Mouse (Mus musculus): ENCODE data around the gene Plekhg3. TPM values are rescaled to one million over a fixed set of nuclear protein-coding genes. Genes with fewer than 3 reads are reported as not detected.

The Plekhg3 gene
- total RNA-seq (2023) = 100 to 1,000 TPM; 109 to 113 TPM

DNA sequence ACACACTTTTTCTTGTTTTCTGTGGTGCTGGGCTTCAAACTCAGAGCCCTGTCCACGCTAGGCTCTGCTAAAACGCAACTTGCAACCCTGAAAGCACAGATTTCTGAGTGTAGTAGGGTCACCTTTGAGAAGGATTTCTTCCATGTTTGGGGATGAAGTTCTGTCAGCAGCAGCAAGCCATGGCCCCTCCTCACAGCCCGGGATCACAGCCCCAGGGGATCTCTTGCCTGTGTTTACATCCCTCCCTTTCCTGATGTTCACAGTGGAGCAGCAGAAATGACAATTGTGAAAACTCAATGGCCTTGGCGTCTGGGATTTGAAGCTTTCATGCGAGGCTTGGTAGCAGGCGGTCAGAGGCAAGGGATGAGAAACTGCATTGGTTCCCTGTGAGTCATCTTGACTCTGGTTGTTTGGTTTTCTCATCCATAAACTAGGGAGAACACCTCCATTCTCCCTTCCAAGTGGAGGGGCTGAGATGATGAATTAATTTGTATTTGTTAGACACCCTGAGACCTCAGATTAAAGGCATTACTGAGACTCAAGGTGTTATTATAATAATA, at the start of gene Plekhg3:
Plekhg3 (plus strand) TSS at position 312 of the 560 bp plus-strand sequence.

Other genes with a start within 250 kb of the Plekhg3 start
- under 1 TPM; 0.24 to 0.47 TPM for gene Akap5, start 206.0 kb upstream of the Plekhg3 start, total RNA-seq (2023)
- 1 to 10 TPM; 6.3 to 7.2 TPM for gene Zbtb25, start 161.3 kb upstream of the Plekhg3 start, total RNA-seq (2023)
- 1 to 10 TPM; 5.4 to 6.5 TPM for gene Zbtb1, start 160.6 kb upstream of the Plekhg3 start, total RNA-seq (2023)
- gene Hspa2, start 126.7 kb upstream of the Plekhg3 start, total RNA-seq (2023) = 1 to 10 TPM; 5.8 to 6.6 TPM
- gene Ppp1r36, start 113.4 kb upstream of the Plekhg3 start, total RNA-seq (2023) = under 1 TPM in 1 of 2 experiments, not detected in 1; 0.22 TPM
- gene Sptb, start 179.7 kb downstream of the Plekhg3 start, total RNA-seq (2023) = 10 to 100 TPM in 1 of 2 experiments, 1 to 10 TPM in 1; 8.3 to 25.1 TPM
- 10 to 100 TPM; 26.7 to 27.4 TPM for gene Churc1, start 234.6 kb downstream of the Plekhg3 start, total RNA-seq (2023)
- 1 to 10 TPM; 6.5 to 6.8 TPM for gene Fntb, start 234.7 kb downstream of the Plekhg3 start, total RNA-seq (2023)